Mouse (Mus musculus) lung, embryonic 14.5 days (tissue): Measurements from ENCODE around the gene Hoxc5. TPM values are rescaled to one million over a fixed set of nuclear protein-coding genes. Genes with fewer than 3 reads are reported as not detected.
A peak's percentile ranks its signal among the peaks of the same experiment; 100 is the strongest.

Experiments used
- ATAC-seq: fragments of 200-750 bp; cut with Nextera tagmentation; 2 replicates; pipeline ENCODE4 v1.8.0; 2017; ENCODE audit warnings: mild to moderate bottlenecking, moderate TSS enrichment, moderate library complexity; ENCODE audit not compliant: insufficient read depth
- DNase-seq: peaks from one replicate; pipeline ENCODE4 v3.0.0-alpha.2; 2015
- H3K27ac ChIP-seq: fragments of 300-500 bp; sonication (generic); 2 replicates; pipeline ENCODE4 v1.5.1; 2014; ENCODE audit warnings: low read depth, mild to moderate bottlenecking, moderate library complexity
- H3K27me3 ChIP-seq: fragments of 300-500 bp; sonication (generic); 2 replicates; pipeline ENCODE4 v1.6.1; 2014; ENCODE audit warnings: low read length, control low read depth; ENCODE audit not compliant: insufficient read depth
- H3K36me3 ChIP-seq: fragments of 300-500 bp; sonication (generic); 2 replicates; pipeline ENCODE4 v1.6.1; 2014; ENCODE audit warnings: control low read depth; ENCODE audit not compliant: insufficient read depth
- H3K4me1 ChIP-seq: fragments of 300-500 bp; sonication (generic); 2 replicates; pipeline ENCODE4 v1.6.1; 2014; ENCODE audit warnings: antibody characterized with exemption, control low read depth; ENCODE audit not compliant: insufficient read depth
- H3K4me2 ChIP-seq: fragments of 300-500 bp; sonication (generic); 2 replicates; pipeline ENCODE4 v1.6.1; 2014; ENCODE audit warnings: mild to moderate bottlenecking
- H3K4me3 ChIP-seq: fragments of 300-500 bp; sonication (generic); 2 replicates; pipeline ENCODE4 v1.5.1; 2014; ENCODE audit warnings: low read depth, low read length
- H3K9ac ChIP-seq: fragments of 300-500 bp; sonication (generic); 2 replicates; pipeline ENCODE4 v1.6.1; 2014
- H3K9me3 ChIP-seq: fragments of 300-500 bp; sonication (generic); 2 replicates; pipeline ENCODE4 v1.6.1; 2016; ENCODE audit warnings: low read depth, low read length, control low read depth
- CTCF ChIP-seq: IDR thresholded peaks from 2 replicates; pipeline ENCODE4 v1.5.1; 2016; ENCODE audit warnings: antibody characterized with exemption, low read depth
- WGBS: fragments of 180-500 bp; shearing (Covaris S2); extraction: QIAGEN DNeasy Blood & Tissue Kit; methylation state at CpG from one replicate; pipeline ENCODE4 v1.1.7; 2014; 5-methylcytosine and 5-hydroxymethylcytosine counted together
- polyA plus RNA-seq: library from polyadenylated mRNA; unstranded; fragments of >200 nt; fragmentation: Nextera tagmentation; extraction: Ambion mirVana; gene quantifications from 2 replicates; pipeline ENCODE4 v1.2.1, GENCODE M21; 2014

The Hoxc5 gene
- polyA plus RNA-seq, 1 experiment from 2014 or later, result 0.62 TPM

- no peaks in the 10 kb centered on the region for H3K9me3 ChIP-seq
- no peak for ATAC-seq
Observed at GRCm38 (mm10) chr15:102956906-102957305, 10.3 kb upstream of the Hoxc5 start.

GRCm38 (mm10) chr15:102959663-102960191 is 7.5 kb upstream of the Hoxc5 start:
- peaks cover 98% of the 10 kb centered on the region for H3K27me3 ChIP-seq
- no peak for ATAC-seq
- TF ChIP-seq CTCF, result no peak
- no peak overlapping the region for H3K27ac ChIP-seq
- H3K4me3 ChIP-seq, result no peak overlapping the region
- H3K9ac ChIP-seq, result no peak overlapping the region
- H3K36me3 ChIP-seq, result no peaks in the 10 kb centered on the region
- H3K4me2 ChIP-seq, result no peak overlapping the region
- WGBS, result 0% methylated on average over 13 of the region's 13 CpGs
- DNase-seq, result no peak
- no peaks in the 10 kb centered on the region for H3K4me1 ChIP-seq
- no peaks in the 10 kb centered on the region for H3K9me3 ChIP-seq

More at GRCm38 (mm10) chr15:102956906-102957305, 10.3 kb upstream of the Hoxc5 start:
- H3K4me1 ChIP-seq, result no peaks in the 10 kb centered on the region
- no peak overlapping the region for H3K9ac ChIP-seq
- H3K4me3 ChIP-seq, result no peak overlapping the region
- H3K27me3 ChIP-seq, result peaks cover 100% of the 10 kb centered on the region
- no peak for TF ChIP-seq CTCF
- DNase-seq, result no peak
- H3K36me3 ChIP-seq, result no peaks in the 10 kb centered on the region
- no peak overlapping the region for H3K4me2 ChIP-seq
- WGBS, result under 1% methylated on average over 12 of the region's 12 CpGs
- H3K27ac ChIP-seq, result no peak overlapping the region

GRCm38 (mm10) chr15:102961728-102962127 is 5.5 kb upstream of the Hoxc5 start:
- no peaks in the 10 kb centered on the region for H3K4me1 ChIP-seq
- H3K4me3 ChIP-seq, result no peak overlapping the region
- no peaks in the 10 kb centered on the region for H3K36me3 ChIP-seq
- H3K27me3 ChIP-seq, result peaks cover 98% of the 10 kb centered on the region
- no peak overlapping the region for H3K4me2 ChIP-seq
- no peak overlapping the region for H3K27ac ChIP-seq
- no peaks in the 10 kb centered on the region for H3K9me3 ChIP-seq
- DNase-seq (no peak), ATAC-seq (no peak)
- WGBS, result 2% methylated on average over 6 of the region's 6 CpGs
- no peak for TF ChIP-seq CTCF
- H3K9ac ChIP-seq, result no peak overlapping the region

- H3K9ac ChIP-seq, result no peak overlapping the region
- peaks cover 98% of the 10 kb centered on the region for H3K27me3 ChIP-seq
- WGBS, result 3% methylated on average over 13 of the region's 13 CpGs
- no peak for TF ChIP-seq CTCF
- ATAC-seq (no peak), DNase-seq (no peak)
- no peak overlapping the region for H3K27ac ChIP-seq
- no peaks in the 10 kb centered on the region for H3K4me1 ChIP-seq
- H3K9me3 ChIP-seq, result no peaks in the 10 kb centered on the region
- no peak overlapping the region for H3K4me3 ChIP-seq
- H3K36me3 ChIP-seq, result no peaks in the 10 kb centered on the region
- H3K4me2 ChIP-seq, result no peak overlapping the region
Observed at GRCm38 (mm10) chr15:102962492-102962891, 4.8 kb upstream of the Hoxc5 start.

GRCm38 (mm10) chr15:102963259-102963658 is 4.0 kb upstream of the Hoxc5 start:
- no peak overlapping the region for H3K4me2 ChIP-seq
- H3K27me3 ChIP-seq, result peaks cover 98% of the 10 kb centered on the region
- no peak for ATAC-seq
- TF ChIP-seq CTCF, result no peak
- H3K36me3 ChIP-seq, result no peaks in the 10 kb centered on the region
- WGBS, result 1% methylated on average over 8 of the region's 8 CpGs
- no peak overlapping the region for H3K4me3 ChIP-seq
- no peak overlapping the region for H3K27ac ChIP-seq
- no peak overlapping the region for H3K9ac ChIP-seq
- H3K9me3 ChIP-seq, result no peaks in the 10 kb centered on the region
- no peaks in the 10 kb centered on the region for H3K4me1 ChIP-seq
- DNase-seq, result no peak

- TF ChIP-seq CTCF, result no peak
- H3K9me3 ChIP-seq, result no peaks in the 10 kb centered on the region
- no peak overlapping the region for H3K9ac ChIP-seq
- no peaks in the 10 kb centered on the region for H3K36me3 ChIP-seq
- H3K4me3 ChIP-seq, result no peak overlapping the region
- peaks cover 98% of the 10 kb centered on the region for H3K27me3 ChIP-seq
- no peaks in the 10 kb centered on the region for H3K4me1 ChIP-seq
- 1% methylated on average over 28 of the region's 28 CpGs for WGBS
- DNase-seq, result peak; percentile 51
- no peak overlapping the region for H3K27ac ChIP-seq
- no peak overlapping the region for H3K4me2 ChIP-seq
- ATAC-seq, result no peak
Observed at GRCm38 (mm10) chr15:102963671-102964640, 3.3 kb upstream of the Hoxc5 start.
